Mouse (Mus musculus): ENCODE data around the gene Pde4a.

Pde4a gene

GRCm38 (mm10) chr9:21165041-21165951 lies at the start of gene Pde4a:
Pde4a (plus strand) TSS chr9:21165714.
- DNase-seq (ENCODE audit: low spot score in 2 of 2): peak; percentile 84 to 90

DNA sequence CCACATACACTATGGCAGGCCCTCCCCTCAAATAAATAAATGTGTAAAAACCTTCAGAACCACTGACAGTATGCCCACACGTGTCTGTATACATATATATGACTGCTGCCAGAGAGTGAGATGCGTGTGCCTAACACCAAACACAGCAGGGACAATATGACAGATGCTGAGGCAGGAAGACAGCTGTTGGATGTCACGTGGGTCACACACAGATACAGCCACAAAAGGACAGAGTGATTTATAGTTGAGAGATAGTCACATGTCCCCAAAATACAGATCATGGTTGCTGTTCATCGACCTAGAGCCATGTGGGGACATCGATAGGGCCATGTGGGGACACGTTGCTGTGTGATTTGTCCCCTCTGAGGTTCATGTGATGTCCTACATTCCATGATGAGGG lies 48.4 kb upstream of the Pde4a start:
- DNase-seq (ENCODE audit: low spot score in 2 of 2): no peak

- no peak for DNase-seq (ENCODE audit: low spot score in 2 of 2)
These were observed 44.0 kb upstream of the Pde4a start for GRCm38 (mm10) chr9:21121483-21121882.

GRCm38 (mm10) chr9:21124837-21125236 lies 40.7 kb upstream of the Pde4a start:
- no peak for DNase-seq (ENCODE audit: low spot score in 2 of 2)

GRCm38 (mm10) chr9:21125502-21126258 lies 39.8 kb upstream of the Pde4a start:
- DNase-seq (ENCODE audit: low spot score in 2 of 2): no peak

DNA sequence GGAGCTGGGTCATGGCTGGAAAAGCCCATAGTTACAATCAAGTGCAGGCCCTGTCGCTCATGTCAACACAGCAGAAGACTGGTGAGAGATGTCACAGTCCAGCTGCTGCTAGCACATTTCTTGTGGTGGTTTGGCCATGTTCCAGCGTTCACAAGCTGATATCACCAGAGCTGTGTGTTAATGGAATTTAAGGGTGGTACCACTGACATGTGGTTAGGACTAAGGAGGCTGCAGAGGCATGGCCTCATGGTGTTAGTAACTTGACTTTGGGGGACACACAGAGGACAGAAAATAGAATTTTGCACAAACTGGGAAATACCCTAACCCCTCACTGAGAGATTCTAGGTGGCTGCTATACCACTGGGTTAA lies 39.3 kb upstream of the Pde4a start:
- DNase-seq (ENCODE audit: low spot score in 2 of 2): no peak

- peak; percentile 90 to 91 for DNase-seq (ENCODE audit: low spot score in 2 of 2)
These were observed 34.2 kb upstream of the Pde4a start, which contains the start of gene Tyk2 for GRCm38 (mm10) chr9:21131059-21131956. Tyk2 (minus strand) TSS chr9:21131243.

DNA sequence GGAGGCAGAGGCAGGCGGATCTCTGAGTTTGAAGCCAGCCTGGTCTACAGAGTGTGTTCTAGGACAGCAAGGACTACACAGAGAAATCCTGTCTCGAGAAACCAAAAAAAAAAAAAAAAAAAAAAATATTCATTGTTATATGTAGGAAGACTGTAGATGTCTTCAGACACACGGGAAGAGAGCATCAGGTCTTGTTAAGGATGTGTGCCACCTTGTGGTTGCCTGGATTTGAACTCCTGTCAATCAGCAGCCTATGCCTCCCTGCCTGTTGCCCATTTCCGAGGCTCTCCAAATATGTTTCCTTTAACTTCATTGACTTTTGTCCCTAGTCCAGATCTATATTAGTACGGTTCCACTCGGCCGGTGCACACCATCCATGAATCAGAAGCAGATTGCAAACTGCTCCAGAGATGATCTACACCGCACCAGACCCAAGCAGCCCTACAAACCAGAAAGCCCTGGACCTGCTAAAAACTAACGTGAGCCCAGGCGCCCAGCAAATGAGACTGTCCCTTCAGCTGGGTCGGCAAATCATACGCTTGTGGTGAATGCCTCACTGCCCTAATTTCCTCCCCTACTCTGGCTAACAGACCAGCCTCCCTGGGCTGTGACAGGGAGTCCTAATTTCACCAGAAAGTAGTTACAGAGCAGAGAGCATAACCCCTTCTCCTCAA lies 33.3 kb upstream of the Pde4a start:
- DNase-seq (ENCODE audit: low spot score in 2 of 2): no peak

DNA sequence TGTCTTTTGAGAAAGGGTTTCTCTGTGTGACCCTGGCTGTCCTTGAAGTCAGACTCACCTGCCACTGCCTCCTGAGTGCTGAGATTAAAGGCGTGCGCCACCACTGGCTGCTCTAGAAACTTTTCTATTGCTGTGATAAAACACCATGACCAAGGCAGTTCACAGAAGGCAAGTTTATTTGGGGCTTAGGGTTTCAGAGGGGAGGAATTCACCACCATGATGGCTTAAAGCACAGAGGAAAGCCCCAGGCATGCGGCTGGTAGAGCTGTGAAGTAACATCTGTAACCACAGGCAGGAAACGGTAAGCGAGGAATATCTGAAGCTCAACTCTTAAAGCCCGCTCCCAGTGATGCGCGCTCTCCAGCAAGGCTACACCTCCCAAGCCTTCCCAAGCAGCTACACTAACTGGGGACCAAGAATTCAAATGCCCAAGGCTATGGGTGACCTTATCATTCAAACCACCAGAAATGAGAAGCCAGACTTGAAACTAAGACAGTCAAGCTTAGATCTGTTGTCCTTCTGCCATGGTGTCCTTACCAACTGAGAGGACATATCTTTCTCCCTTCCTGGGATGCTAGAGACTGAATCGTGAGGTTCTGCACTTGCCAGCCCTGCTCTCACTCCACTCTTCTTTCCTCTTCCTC lies 32.3 kb upstream of the Pde4a start:
- DNase-seq (ENCODE audit: low spot score in 2 of 2): no peak

GRCm38 (mm10) chr9:21134595-21135328 lies 30.8 kb upstream of the Pde4a start:
- DNase-seq (ENCODE audit: low spot score in 2 of 2): no peak

DNA sequence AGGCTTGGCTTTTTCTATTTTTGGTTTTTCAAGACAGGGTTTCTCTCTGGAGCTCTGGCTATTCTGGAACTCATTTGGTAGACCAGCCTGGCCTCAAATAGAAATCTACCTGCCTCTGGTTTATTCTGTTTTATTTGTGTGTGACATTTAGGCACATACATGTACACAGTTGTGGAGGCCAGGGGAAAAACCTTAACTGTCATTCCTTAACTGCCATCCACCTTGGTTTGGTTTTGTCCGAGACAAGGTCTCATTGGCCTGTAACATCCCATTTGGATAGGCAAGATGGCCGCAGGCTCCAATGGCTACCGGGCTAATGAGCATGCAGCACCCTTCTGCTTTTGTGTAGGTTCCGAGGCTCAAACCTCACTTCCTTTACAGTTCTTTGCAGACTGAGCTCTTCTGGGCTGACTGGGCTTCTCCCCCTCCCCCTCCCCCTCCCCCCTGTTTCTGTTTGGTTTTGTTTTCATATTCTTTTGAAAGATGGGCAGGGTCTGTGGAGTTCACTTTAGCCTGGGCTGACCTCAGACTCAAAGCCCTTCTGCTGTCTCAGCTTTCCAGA lies 30.1 kb upstream of the Pde4a start:
- DNase-seq (ENCODE audit: low spot score in 2 of 2): no peak

GRCm38 (mm10) chr9:21135941-21136381 lies 29.6 kb upstream of the Pde4a start:
- DNase-seq (ENCODE audit: low spot score in 2 of 2): no peak

DNA sequence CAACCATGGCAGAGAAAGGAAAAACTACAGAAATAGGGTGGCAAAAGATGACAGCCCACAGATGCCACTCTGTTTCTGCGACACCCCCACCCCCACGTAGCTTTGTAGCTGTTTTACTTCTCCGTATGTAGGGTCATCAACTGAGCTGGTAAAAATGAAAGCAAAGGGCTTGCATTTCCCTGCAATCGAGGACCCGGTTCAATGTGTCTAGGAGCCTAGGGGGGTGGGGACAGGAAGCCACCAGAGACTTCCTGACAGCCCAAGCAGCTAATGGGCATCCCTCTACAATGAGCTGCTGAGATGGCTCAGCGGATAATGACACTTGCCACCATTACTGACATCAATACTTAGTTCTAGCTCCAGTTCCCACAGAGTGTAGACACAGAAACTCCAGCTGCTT lies 29.1 kb upstream of the Pde4a start:
- DNase-seq (ENCODE audit: low spot score in 2 of 2): no peak

GRCm38 (mm10) chr9:21137229-21137628 lies 28.3 kb upstream of the Pde4a start:
- no peak for DNase-seq (ENCODE audit: low spot score in 2 of 2)

DNA sequence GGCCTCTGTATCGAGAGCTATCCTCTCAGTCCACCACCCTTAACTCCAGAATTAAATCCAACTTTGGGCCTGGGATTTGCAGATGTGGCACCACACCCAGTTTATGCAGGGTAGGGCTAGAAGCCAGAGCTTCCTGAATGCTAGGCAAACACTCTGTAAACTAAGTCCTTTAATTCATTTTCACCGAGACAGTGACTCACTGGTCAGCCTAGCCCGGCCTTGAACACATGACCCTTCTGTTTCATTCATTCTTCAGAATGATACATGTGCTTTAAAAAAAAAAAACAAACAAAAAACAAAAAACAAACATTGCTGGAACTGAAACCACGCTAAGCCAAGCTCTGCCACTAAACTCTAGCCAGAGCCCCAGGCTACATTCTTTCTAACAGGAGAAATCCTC lies 27.1 kb upstream of the Pde4a start:
- DNase-seq (ENCODE audit: low spot score in 2 of 2): no peak

- no peak for DNase-seq (ENCODE audit: low spot score in 2 of 2)
These were observed 23.6 kb upstream of the Pde4a start for GRCm38 (mm10) chr9:21141922-21142321.

- no peak for DNase-seq (ENCODE audit: low spot score in 2 of 2)
These were observed 21.2 kb upstream of the Pde4a start for GRCm38 (mm10) chr9:21144361-21144760.

- no peak for DNase-seq (ENCODE audit: low spot score in 2 of 2)
These were observed 20.1 kb upstream of the Pde4a start for GRCm38 (mm10) chr9:21145431-21145830.

DNA sequence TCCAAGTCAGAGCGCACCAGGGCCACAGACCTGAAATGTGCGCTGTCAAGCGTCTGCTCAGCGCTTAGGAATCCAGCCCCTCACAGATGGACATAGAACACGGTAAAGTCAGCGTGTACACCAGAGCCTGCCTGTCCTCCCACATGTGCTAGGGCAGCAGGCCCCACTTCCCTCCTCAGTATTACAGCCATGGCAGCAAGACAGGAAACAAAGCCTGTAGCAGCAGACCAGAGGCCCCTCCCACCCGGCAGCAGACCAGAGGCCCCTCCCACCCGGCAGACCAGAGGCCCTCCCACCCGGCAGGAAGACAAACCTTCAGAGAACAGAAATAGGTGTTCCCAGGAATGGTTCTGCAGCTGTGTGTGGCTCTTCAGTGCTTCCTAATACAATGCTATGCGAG lies 18.8 kb upstream of the Pde4a start:
- no peak for DNase-seq (ENCODE audit: low spot score in 2 of 2)

GRCm38 (mm10) chr9:21148427-21148826 lies 17.1 kb upstream of the Pde4a start:
- no peak for DNase-seq (ENCODE audit: low spot score in 2 of 2)

Measured in frontal cortex, postnatal 10 days (tissue).